Mouse (Mus musculus): ENCODE measurements at regions not wholly inside any gene's neighbourhood (a gene's known extent, or its start where the extent isn't known, plus 50 kb on each side); places are given as distances from the start of the nearest gene placed in this dataset.
"Not testable (repeated sequence)": the region's sequence is repeated elsewhere in the genome, so short reads cannot be mapped to it uniquely, and the experiment has no call there.

DNA sequence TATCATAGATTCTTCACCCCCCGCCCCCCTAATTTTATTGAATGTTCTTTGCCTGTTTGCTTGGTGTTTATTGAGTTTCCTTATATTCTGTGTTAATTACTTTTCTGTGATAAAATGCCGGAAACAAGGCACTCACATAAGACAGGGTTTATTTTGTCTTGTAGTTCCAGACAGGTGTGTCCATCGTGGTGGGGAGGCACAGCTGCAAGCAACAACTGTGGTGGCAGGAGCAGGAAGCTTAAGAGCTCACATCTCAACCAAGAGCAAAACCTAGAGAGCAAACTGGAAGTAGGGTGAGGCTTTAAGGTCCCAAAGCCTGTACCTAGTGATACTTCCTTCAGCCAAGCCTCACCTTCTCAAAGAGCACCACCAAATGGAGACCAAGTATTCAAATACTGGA lies 181.4 kb upstream of the Ghr start:
- ChIA-PET CTCF (no interaction called here), POLR2A (no interaction called here)
- no peaks in the 10 kb centered on the region for H3K27me3 ChIP-seq
- TF ChIP-seq CTCF (IDR thresholded peaks at IDR 0.05): no peak
- in situ Hi-C loops (cut with MboI; ENCODE audit: low pct_unique_long_range_greater_than_20kb): no loop called here
- no peak for ATAC-seq
- DNase-seq (ENCODE audit: low read depth, low spot score): no peak

DNA sequence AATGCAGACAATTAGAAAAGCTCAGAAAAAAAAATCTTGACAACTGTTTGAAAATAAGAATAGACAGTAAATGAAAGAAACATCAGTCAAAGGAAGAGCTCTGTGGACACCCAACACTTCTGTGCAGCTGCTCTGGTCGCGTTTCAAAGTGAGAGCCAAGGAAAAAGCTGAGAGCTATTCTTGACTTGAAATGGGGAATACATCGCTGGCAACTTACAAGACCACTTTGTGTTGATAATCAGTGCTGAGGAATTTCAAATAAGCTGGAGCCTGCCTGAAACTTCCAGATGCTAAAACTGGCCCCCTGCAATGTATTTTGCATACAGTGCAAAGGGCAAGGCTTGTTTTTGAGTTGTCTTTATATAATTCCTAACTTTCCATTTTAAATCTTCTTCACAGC lies 177.1 kb upstream of the Ghr start:
- ATAC-seq (no peak), DNase-seq (ENCODE audit: low read depth, low spot score) (no peak)
- ChIA-PET POLR2A (interaction anchor here (0.6 kb wide), 1 partner anchor 85 kb away, joined by 3 read pairs; no protein-coding TSS in a partner anchor), CTCF (interaction anchor here (0.9 to 1.1 kb wide), 2 partner anchors 11 to 12 kb away, joined by 3 read pairs; no protein-coding TSS in a partner anchor)
- TF ChIP-seq CTCF (IDR thresholded peaks at IDR 0.05): no peak
- in situ Hi-C loops (cut with MboI; ENCODE audit: low pct_unique_long_range_greater_than_20kb): no loop called here
- H3K27me3 ChIP-seq: no peaks in the 10 kb centered on the region

DNA sequence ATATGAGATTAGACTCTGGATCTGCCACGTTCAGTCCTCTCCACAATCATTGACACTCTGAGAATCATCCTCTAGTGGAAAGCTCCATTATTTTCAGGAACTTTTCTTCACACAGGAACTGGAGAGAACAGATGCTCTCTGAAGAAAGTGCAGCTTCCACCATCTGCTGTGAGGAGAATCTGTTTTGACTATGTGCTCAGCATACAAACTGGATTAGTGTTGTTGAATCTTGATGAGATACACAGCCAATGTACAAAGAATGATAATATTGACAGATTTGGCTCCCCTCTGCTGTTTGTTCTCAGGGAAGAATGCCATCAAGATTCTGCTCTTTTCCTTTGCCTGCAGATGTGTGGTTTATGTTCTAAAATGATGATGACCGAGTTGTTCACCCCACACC lies 172.3 kb upstream of the Ghr start:
- CTCF ChIA-PET: no interaction called here
- POLR2A ChIA-PET: no interaction called here
- no peak for TF ChIP-seq CTCF (IDR thresholded peaks at IDR 0.05)
- ATAC-seq: no peak
- in situ Hi-C loops (cut with MboI; ENCODE audit: low pct_unique_long_range_greater_than_20kb): no loop called here
- DNase-seq (ENCODE audit: low read depth, low spot score): no peak
- H3K27me3 ChIP-seq: no peaks in the 10 kb centered on the region

DNA sequence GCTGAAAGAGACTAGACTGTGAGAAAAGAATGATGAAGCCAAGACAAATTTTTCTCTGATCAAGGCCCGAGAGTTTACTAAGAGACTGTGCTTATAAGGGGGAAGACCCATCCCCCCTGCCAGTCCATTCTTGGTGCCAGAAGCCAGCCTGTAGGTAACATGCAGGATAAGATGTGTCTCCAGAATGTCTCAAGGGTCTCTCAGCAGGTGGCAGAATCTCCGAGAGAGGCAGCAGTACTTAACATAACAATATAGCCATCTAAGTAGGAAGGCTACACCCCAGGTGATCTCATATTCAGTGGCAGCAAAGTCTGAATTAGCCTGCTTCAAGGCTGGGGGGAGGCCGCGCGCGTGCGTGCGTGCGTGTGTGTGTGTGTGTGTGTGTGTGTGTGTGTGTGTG lies 164.8 kb upstream of the Ghr start:
- DNase-seq (ENCODE audit: low read depth, low spot score); POLR2A ChIA-PET; ATAC-seq; in situ Hi-C loops (cut with MboI; ENCODE audit: low pct_unique_long_range_greater_than_20kb); H3K27me3 ChIP-seq: not testable (repeated sequence)
- CTCF ChIA-PET: interaction anchor here (1.1 to 1.5 kb wide), 2 partner anchors 11 to 13 kb away, joined by 3 read pairs; no protein-coding TSS in a partner anchor

DNA sequence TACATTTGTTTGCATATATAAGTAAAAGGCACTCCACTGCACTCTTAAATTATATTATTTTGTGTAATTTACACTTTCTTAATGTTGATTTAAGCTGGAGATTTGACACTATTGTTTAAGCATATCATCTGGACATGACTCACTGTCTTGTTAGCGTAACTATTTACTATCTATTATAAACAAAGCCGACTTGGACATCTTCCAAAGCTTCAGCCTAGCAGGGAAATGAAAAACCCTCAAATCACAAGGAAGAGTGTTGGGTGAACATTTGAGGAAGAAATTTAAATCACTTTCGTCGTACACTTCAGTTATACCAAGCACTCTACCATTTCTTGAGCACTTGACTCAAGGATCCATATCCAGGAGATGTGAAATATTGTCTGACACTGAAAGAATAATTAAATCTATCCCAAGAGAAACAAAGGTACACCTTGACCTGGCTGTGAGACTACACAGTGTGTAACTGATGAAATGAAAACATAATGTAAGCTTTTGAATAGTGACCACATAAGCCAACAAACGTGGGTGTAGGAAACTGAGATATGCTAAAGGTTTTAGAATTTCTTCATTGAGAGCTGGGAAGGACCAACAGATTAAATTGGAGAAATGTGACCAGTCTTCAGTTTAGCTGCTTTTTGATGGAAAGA lies 160.0 kb upstream of the Ghr start:
- in situ Hi-C loops (cut with MboI; ENCODE audit: low pct_unique_long_range_greater_than_20kb): no loop called here
- H3K27me3 ChIP-seq: no peaks in the 10 kb centered on the region
- DNase-seq (ENCODE audit: low read depth, low spot score) (peak; percentile 22), ATAC-seq (peak; percentile 44)
- POLR2A ChIA-PET: no interaction called here
- CTCF ChIA-PET: interaction anchor here (1.1 to 1.4 kb wide), 2 partner anchors 8 to 10 kb away, joined by 3 read pairs; no protein-coding TSS in a partner anchor
- TF ChIP-seq CTCF (IDR thresholded peaks at IDR 0.05): no peak

DNA sequence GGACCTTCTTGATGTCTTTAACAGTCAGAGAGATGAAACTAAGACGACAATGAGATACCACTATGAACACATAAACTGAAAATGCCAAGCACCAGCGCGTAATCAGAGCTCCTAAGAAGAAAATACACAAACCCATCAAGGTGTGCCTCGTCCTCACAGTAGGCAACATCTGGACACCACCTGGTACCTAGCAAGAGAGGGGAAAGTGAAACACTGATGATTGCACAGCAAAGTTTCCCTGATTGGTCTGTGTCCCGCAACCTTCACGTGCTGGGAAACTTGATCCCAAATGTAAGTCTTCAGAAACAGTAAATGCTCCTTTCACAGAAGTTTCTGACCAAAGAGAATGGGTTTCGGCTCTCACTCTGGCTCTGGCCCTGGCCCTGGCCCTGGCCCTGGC lies 158.9 kb upstream of the Ghr start:
- ATAC-seq (no peak), DNase-seq (ENCODE audit: low read depth, low spot score) (no peak)
- no peak for TF ChIP-seq CTCF (IDR thresholded peaks at IDR 0.05)
- CTCF ChIA-PET: interaction anchor here (1.0 kb wide), 1 partner anchor 15 kb away, joined by 3 read pairs; no protein-coding TSS in a partner anchor
- POLR2A ChIA-PET: interaction anchor here (0.6 kb wide), 1 partner anchor 306 kb away, joined by 3 read pairs; no protein-coding TSS in a partner anchor
- in situ Hi-C loops (cut with MboI; ENCODE audit: low pct_unique_long_range_greater_than_20kb): no loop called here
- H3K27me3 ChIP-seq: no peaks in the 10 kb centered on the region

DNA sequence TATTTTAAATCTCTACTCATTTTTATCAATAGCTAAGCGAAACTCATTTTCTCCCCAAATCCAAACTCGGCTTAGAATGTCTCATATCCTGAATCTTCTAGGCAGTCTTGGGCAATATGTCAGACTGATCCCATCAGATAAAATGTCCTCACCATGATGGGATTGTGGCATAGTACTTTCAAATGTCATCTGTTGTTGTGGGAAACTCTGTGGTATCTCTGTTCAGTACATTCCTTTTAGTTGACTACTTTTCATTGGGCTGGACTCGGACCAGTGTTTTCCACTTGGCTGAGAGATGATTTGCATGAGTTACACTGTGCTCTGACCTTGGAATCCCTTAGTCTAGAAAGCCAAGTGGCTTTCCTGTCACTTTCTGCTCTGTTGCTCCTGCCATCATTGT lies 141.9 kb upstream of the Ghr start:
- CTCF ChIA-PET: no interaction called here
- no peaks in the 10 kb centered on the region for H3K27me3 ChIP-seq
- POLR2A ChIA-PET: no interaction called here
- DNase-seq (ENCODE audit: low read depth, low spot score): peak; percentile 64
- no peak for TF ChIP-seq CTCF (IDR thresholded peaks at IDR 0.05)
- in situ Hi-C loops (cut with MboI; ENCODE audit: low pct_unique_long_range_greater_than_20kb): loop anchor here (10.0 kb wide), 1 partner anchor 370 kb away; no protein-coding TSS in a partner anchor
- ATAC-seq: peak; percentile 98

DNA sequence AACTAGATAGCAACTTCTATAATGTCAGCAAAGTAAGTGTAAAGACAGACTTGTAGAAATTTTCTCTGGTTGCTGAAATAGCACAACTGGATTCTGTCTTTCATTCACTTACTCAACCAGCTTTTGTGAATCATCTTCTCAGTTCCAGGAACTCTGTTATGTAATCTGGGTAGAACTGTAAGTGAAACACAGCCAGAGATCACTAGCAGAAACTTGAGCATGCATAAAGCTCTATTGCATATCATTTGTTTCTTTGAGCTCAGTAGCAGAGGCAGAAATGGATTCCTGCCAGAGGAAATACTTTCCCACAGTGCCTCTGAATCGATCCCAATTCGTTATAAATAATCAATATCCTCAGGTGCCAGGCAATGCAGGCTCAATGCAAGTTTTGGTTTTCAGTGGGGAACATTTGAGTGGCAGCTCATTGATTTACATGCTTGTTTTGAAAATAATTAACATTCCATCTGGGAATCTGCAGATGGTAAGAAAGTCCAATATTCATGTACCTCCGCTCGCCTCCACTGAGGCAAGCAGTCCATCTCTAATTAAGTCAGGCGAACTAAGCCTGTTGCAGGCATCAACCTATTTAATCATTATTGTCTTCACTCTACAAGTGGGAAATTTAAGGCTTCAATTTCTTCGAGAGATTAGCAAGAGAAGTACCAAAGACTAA lies 137.5 kb upstream of the Ghr start:
- no peaks in the 10 kb centered on the region for H3K27me3 ChIP-seq
- DNase-seq (ENCODE audit: low read depth, low spot score): no peak
- ChIA-PET CTCF (interaction anchor here (1.6 kb wide), 1 partner anchor 187 kb away, joined by 5 read pairs; no protein-coding TSS in a partner anchor), POLR2A (no interaction called here)
- in situ Hi-C loops (cut with MboI; ENCODE audit: low pct_unique_long_range_greater_than_20kb): loop anchor here (10.0 kb wide), 1 partner anchor 366 kb away; no protein-coding TSS in a partner anchor
- peak; percentile 58 for ATAC-seq
- TF ChIP-seq CTCF (IDR thresholded peaks at IDR 0.05): no peak

DNA sequence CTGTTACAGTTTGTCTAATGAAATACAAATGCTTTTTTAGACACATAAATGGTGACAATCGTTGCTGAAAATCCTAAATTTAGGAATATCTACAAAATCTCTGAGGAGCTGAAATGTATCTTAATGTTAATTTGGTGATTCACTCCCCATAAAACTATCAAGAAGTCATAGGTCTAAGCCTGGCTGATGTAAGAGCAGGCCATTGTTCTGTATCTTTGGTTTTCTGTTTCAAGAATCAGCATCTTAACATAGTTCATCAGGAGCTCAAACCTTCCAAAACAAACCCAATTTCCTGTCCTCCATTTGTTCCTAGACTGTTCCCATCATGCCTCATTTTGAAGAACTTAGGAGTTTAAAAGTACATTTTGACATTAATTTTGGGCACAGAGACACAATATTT lies 128.5 kb upstream of the Ghr start:
- DNase-seq (ENCODE audit: low read depth, low spot score) (no peak), ATAC-seq (no peak)
- ChIA-PET POLR2A (no interaction called here), CTCF (no interaction called here)
- in situ Hi-C loops (cut with MboI; ENCODE audit: low pct_unique_long_range_greater_than_20kb): no loop called here
- no peak for TF ChIP-seq CTCF (IDR thresholded peaks at IDR 0.05)
- no peaks in the 10 kb centered on the region for H3K27me3 ChIP-seq

DNA sequence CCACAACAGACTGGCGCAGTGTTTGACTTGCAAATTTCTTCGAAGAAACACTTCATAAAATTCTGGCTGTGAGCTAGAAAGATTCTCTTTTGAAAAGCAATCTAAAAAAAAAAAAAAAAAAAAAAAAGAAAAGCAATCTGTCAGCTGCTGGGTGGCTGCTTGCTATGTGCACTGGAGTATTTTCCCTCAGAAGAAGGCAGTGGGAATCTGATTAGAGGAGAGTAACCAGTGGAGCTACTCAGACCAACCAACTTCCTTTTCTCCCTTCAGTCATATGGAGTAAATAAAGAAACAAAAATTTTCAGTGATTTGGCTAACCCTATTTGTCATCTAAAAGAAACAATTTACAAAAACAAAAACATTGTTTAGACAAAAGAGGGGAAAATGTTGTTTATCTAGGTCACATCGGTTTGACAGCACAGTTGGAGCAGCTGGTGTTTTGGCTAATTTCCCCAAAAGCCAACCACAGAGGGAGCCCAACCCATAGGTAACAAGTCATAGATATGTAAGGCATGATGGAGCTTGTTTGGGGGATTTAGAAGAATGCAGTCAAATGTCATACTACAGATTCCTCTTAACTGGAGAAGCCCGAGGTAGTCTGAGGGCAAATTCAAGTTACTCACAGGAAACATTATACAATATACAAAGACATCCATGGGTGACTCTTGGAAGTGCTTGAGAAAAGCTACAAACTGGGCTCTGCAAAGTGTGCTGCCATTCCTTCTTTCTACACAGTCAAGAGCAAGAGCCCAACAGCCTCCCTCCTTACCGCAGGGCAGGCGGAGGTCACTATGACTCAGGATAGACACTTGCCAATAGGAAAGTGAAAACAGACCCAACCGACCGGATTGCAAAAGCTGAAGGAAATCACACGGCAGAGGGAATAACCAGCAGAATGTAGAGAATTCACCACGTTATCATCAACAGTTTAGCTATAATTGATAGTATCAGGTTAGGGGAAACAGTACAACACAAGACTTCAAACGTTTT lies 124.1 kb upstream of the Ghr start:
- ChIA-PET CTCF (no interaction called here), POLR2A (no interaction called here)
- TF ChIP-seq CTCF (IDR thresholded peaks at IDR 0.05): no peak
- DNase-seq (ENCODE audit: low read depth, low spot score): no peak
- in situ Hi-C loops (cut with MboI; ENCODE audit: low pct_unique_long_range_greater_than_20kb): no loop called here
- peak; percentile 17 for ATAC-seq
- H3K27me3 ChIP-seq: no peaks in the 10 kb centered on the region

All from Patski (cell line).